Mouse (Mus musculus) stomach, postnatal 0 days (tissue): ENCODE results near the gene Myo18b.

ENCODE experiments used
- CTCF ChIP-seq: IDR thresholded peaks from 2 replicates; pipeline ENCODE4 v1.5.1; 2016; ENCODE audit warnings: antibody characterized with exemption, low read depth, mild to moderate bottlenecking, moderate library complexity
- EP300 ChIP-seq: optimal IDR thresholded peaks from 2 replicates; pipeline ENCODE3; 2016; ENCODE audit warnings: antibody characterized with exemption

DNA sequence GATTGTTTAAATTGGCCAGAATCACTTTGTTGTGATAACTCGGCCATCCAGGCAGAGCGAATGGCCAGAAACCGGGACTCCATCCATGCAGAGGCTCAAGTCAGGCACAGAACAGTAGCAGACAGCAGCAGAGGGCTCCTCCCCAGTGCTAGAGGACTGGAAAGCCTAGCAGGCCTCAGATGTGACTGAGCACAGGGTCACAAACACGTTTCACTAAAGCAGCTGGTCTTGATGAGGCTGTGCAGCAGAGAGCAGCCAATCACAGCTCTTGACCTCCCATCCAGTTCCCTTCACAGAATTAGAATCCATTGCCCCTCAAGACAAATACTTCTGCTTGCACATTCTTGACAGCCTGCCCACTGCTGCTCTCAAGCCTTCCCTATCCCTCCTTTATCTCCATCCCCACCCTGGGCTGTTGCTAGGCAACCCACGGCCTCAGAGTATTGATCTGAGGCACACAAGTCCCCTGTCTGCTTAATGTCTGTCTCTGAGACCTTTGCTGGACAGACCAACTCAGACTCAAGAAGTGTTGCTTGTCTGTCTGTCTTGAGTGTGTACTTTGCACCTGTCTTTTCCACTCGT, 52.4 kb downstream of the Myo18b start:
- TF ChIP-seq CTCF (no peak), EP300 (no peak)
